Mouse (Mus musculus) heart, adult 2 months (tissue): Measurements from ENCODE around the gene Tdrd6.

ENCODE experiments used
- CTCF ChIP-seq: fragments of 200-600 bp; IDR thresholded peaks from 2 replicates; pipeline ENCODE4 v1.8.1; 2022; ENCODE audit warnings: antibody characterized with exemption, mild to moderate bottlenecking, moderate library complexity
- EP300 ChIP-seq: fragments of 200-500 bp; IDR thresholded peaks from 2 replicates; pipeline ENCODE4 v1.6.1; 2011; ENCODE audit warnings: low read depth, low read length, control low read depth; ENCODE audit not compliant: insufficient read depth
- POLR2A ChIP-seq: fragments of 200-500 bp; IDR thresholded peaks from 2 replicates; pipeline ENCODE4 v1.6.1; 2011; ENCODE audit warnings: mild to moderate bottlenecking, low read depth, low read length, control low read depth; ENCODE audit not compliant: insufficient read depth

GRCm38 (mm10) chr17:43629496-43630426 lies at the start of gene Tdrd6:
- no peak for TF ChIP-seq CTCF
- TF ChIP-seq POLR2A, result no peak
- TF ChIP-seq EP300, result no peak
